Mouse (Mus musculus): ENCODE results near the gene Pcp4l1.

- TF ChIP-seq CTCF (IDR thresholded peaks at IDR 0.05; ENCODE audit: control insufficient read depth, insufficient read depth, insufficient read length) (no peak), MYOD1 (IDR thresholded peaks at IDR 0.05; ENCODE audit: control insufficient read depth, insufficient read length, low read depth) (no peak), MAX (IDR thresholded peaks at IDR 0.05) (no peak), CEBPB (IDR thresholded peaks at IDR 0.05; ENCODE audit: low read depth) (no peak), USF1 (IDR thresholded peaks at IDR 0.05; ENCODE audit: low read depth) (no peak)
Observed at GRCm38 (mm10) chr1:171150838-171151391, 45.2 kb downstream of the Pcp4l1 start.

Measured in C2C12 (cell line).